Mouse (Mus musculus) bone marrow, adult 2 months (tissue): ENCODE measurements at regions not wholly inside any gene's neighbourhood (a gene's known extent, or its start where the extent isn't known, plus 50 kb on each side); places are given as distances from the start of the nearest gene placed in this dataset.

Source experiments
- CTCF ChIP-seq: fragments of 200-500 bp; IDR thresholded peaks from 2 replicates; pipeline ENCODE4 v1.5.1; 2011; ENCODE audit warnings: low read length, control low read depth; ENCODE audit not compliant: control insufficient read depth, insufficient read depth
- POLR2A ChIP-seq: fragments of 200-500 bp; IDR thresholded peaks from 2 replicates; pipeline ENCODE4 v1.6.1; 2011; ENCODE audit warnings: low read depth, mild to moderate bottlenecking, control low read depth, low read length, borderline replicate concordance; ENCODE audit not compliant: control insufficient read depth

DNA sequence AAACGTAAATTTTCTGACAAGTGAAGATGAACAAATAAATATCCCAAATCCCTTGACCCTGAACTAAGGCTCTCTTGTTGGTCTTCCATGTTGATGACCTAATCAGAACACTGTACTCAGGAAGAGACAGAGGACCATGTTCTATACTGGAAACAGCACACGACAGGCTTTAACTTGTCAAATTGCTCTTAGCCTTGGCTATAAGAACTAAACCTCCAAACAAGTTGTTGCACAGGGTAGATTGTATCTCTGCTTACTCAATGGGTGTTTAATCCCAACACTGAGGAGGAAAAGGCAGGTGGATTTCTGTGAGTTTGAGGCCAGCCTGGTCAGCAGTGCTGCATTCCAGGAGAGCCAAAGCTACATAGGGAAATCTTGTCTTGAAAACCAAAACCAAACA is 265.5 kb downstream of the Gja1 start:
- TF ChIP-seq POLR2A, result no peak
- no peak for TF ChIP-seq CTCF
